Mouse (Mus musculus) thymus, adult 2 months (tissue): ENCODE results near the gene Clcn5. TPM values are rescaled to one million over a fixed set of nuclear protein-coding genes. Genes with fewer than 3 reads are reported as not detected.
A peak's percentile ranks its signal among the peaks of the same experiment; 100 is the strongest.

Experiments
- DNase-seq: peaks from one replicate; pipeline ENCODE4 v3.0.0; 2021
- H3K27ac ChIP-seq: fragments of 200-500 bp; 2 replicates; pipeline ENCODE4 v1.5.1; 2012; ENCODE audit warnings: low read length, control low read depth; ENCODE audit not compliant: control insufficient read depth, insufficient read depth
- H3K27me3 ChIP-seq: fragments of 200-500 bp; 2 replicates; pipeline ENCODE4 v1.6.1; 2012; ENCODE audit warnings: mild to moderate bottlenecking, low read length, moderate library complexity, mixed read lengths; ENCODE audit not compliant: control insufficient read depth, insufficient read depth
- H3K36me3 ChIP-seq: fragments of 200-500 bp; 2 replicates; pipeline ENCODE4 v1.6.1; 2012; ENCODE audit warnings: mild to moderate bottlenecking, low read length, moderate library complexity; ENCODE audit not compliant: control insufficient read depth, insufficient read depth
- H3K4me1 ChIP-seq: fragments of 200-500 bp; replicated peaks from 2 replicates; pipeline ENCODE4 v1.6.1; 2012; ENCODE audit warnings: low read length; ENCODE audit not compliant: control insufficient read depth, insufficient read depth
- H3K4me3 ChIP-seq: fragments of 200-500 bp; 2 replicates; pipeline ENCODE4 v1.5.1; 2012; ENCODE audit warnings: mild to moderate bottlenecking, low read length, control low read depth, moderate library complexity; ENCODE audit not compliant: control insufficient read depth, insufficient read depth
- CTCF ChIP-seq: fragments of 200-500 bp; IDR thresholded peaks from 2 replicates; pipeline ENCODE4 v1.5.1; 2012; ENCODE audit warnings: mild to moderate bottlenecking, control low read depth, low read length, moderate library complexity, borderline replicate concordance; ENCODE audit not compliant: control insufficient read depth, poor library complexity, insufficient read depth; ENCODE audit errors: extremely low read depth
- POLR2A ChIP-seq: fragments of 200-500 bp; IDR thresholded peaks from 2 replicates; pipeline ENCODE4 v1.6.1; 2012; ENCODE audit warnings: mild to moderate bottlenecking, low read length, control low read depth, moderate library complexity; ENCODE audit not compliant: control insufficient read depth, poor library complexity, insufficient read depth; ENCODE audit errors: extremely low read depth
- WGBS: fragments of 180-500 bp; shearing (Covaris S2); methylation state at CpG from one replicate; pipeline ENCODE4 v1.1.7; 2018; 5-methylcytosine and 5-hydroxymethylcytosine counted together
- polyA plus RNA-seq: library from polyadenylated mRNA; depleted of rRNA; stranded (reverse); fragments of >200 nt; gene quantifications from 2 replicates; pipeline ENCODE4 v1.2.3, GENCODE M21; 2012

Clcn5 gene
- polyA plus RNA-seq, 1 experiment = 3.2 TPM

GRCm38 (mm10) chrX:7279722-7280121 lies 39.4 kb downstream of the Clcn5 start:
- 86% methylated on average over 5 of the region's 5 CpGs for WGBS
- peaks cover 4% of the 10 kb centered on the region for H3K4me1 ChIP-seq
- no peak for DNase-seq
- H3K27ac ChIP-seq = no peak overlapping the region
- TF ChIP-seq CTCF (no peak), POLR2A (no peak)
- no peaks in the 10 kb centered on the region for H3K27me3 ChIP-seq
- H3K36me3 ChIP-seq = no peaks in the 10 kb centered on the region
- H3K4me3 ChIP-seq = no peak overlapping the region

- TF ChIP-seq CTCF = no peak
- no peak for TF ChIP-seq POLR2A
- Histone ChIP-seq H3K36me3 (no peaks in the 10 kb centered on the region), H3K4me1 (peaks cover 4% of the 10 kb centered on the region), H3K4me3 (no peak overlapping the region), H3K27ac (no peak overlapping the region), H3K27me3 (no peaks in the 10 kb centered on the region)
- peak; percentile 1 for DNase-seq
- 26% methylated on average over 6 of the region's 6 CpGs for WGBS
Measured at GRCm38 (mm10) chrX:7276564-7276963, 42.6 kb downstream of the Clcn5 start.

DNA sequence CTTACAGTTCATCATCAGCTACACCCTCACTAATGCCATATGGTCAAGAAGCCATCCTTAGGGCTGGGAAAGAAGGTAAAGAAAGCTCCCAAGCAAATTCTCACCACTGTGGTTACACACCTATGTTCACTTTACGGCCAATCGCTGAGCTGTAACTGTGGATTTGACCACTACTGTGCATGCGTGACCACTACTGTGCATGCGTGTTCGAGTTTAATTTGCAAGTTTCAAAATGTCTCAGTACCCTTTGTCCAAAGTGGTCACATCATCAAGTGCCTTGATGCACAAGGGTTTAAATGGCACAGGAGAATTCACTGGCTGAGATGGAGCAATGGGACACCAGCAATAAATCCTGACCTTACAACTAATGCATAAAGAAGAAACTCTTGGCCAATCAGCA lies 58.0 kb downstream of the Clcn5 start:
- WGBS = 87% methylated on average over 5 of the region's 5 CpGs

DNA sequence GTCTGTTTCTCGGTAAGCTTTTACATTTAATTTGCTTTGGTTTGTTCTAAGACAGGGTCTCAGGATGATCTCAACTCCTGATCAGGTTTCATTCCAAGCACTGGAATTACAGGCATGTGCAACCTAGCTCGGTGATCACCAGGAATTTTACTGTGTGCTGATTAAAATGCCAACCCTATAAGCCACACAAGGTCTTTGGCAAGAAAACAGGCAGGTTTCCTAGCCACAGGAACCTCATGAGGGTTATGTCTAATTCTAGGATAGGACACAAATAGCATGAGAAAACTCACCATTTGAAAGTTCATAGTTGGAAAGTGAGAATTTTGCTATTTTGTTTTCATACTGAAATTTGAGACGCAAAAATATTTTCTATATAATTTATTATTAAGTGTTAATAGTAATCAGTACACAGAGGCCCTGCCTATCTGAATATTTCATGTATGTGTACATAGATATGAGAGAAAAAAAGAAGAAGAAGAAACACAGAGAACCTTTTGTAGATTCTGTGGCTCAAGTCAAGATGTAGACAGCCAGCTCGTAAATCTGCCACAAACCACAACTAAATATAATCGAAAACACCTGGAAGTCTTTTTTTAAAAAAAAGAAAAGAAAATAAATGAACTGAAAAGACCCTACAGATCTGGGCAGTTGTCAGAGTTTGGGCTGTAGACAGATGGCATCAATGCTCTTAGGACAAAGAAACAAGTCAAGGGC lies 58.6 kb downstream of the Clcn5 start:
- no peak for DNase-seq
- WGBS = 32% methylated on average over 5 of the region's 5 CpGs
- H3K36me3 ChIP-seq = no peaks in the 10 kb centered on the region
- no peak for TF ChIP-seq POLR2A
- TF ChIP-seq CTCF = no peak
- H3K4me3 ChIP-seq = no peak overlapping the region
- no peaks in the 10 kb centered on the region for H3K27me3 ChIP-seq
- no peak overlapping the region for H3K27ac ChIP-seq
- no peaks in the 10 kb centered on the region for H3K4me1 ChIP-seq

More for the DNA sequence above, 58.0 kb downstream of the Clcn5 start:
- H3K27ac ChIP-seq = no peak overlapping the region
- TF ChIP-seq CTCF (no peak), POLR2A (no peak)
- no peaks in the 10 kb centered on the region for H3K27me3 ChIP-seq
- H3K4me1 ChIP-seq = no peaks in the 10 kb centered on the region
- H3K4me3 ChIP-seq = no peak overlapping the region
- no peaks in the 10 kb centered on the region for H3K36me3 ChIP-seq
- DNase-seq = no peak

DNA sequence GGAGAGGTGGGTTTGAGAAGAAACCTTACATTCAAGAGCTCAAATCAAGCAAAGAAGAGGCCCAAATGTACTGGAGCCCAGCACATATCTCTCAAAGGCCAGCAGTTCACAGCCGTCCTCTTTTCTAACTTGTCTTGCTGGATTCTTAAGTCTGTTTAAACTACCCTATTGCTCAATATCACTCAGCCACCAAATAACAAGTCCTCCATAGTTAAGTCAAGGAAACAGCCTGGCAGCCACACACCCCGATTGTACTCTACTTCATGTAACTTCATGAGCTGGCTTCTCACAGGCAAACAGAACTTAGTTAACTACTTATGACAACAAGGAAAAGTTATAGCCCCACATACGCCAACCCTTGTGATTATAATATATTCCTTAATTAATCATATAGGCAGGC lies 59.4 kb downstream of the Clcn5 start:
- Histone ChIP-seq H3K4me1 (no peaks in the 10 kb centered on the region), H3K4me3 (no peak overlapping the region), H3K36me3 (no peaks in the 10 kb centered on the region), H3K27ac (no peak overlapping the region), H3K27me3 (no peaks in the 10 kb centered on the region)
- 93% methylated on average over 3 of the region's 3 CpGs for whole genome bisulfite sequencing
- no peak for DNase-seq
- TF ChIP-seq POLR2A = no peak
- TF ChIP-seq CTCF = no peak

DNA sequence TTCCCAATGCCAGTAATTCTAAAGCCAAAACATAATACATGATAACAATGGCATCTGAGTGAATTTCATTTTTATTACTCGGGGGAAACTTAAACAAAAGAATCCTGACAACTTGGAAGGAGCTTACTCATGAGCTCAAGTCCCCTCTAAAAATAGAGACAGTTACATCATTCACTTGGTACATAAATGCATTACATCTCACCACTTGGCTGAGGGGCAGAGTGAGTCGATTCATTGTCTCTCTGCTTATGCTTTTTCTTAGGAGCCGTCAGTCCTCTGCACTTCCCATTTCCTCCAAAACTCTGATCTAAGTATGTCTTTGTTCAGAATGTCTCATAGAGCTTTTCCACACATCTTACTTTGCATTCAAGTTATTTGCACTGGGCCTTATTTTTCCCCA lies 63.1 kb downstream of the Clcn5 start:
- TF ChIP-seq POLR2A (no peak), CTCF (no peak)
- no peak for DNase-seq
- WGBS = 78% methylated on average over 3 of the region's 3 CpGs
- no peak overlapping the region for H3K4me3 ChIP-seq
- H3K4me1 ChIP-seq = no peaks in the 10 kb centered on the region
- H3K36me3 ChIP-seq = no peaks in the 10 kb centered on the region
- no peak overlapping the region for H3K27ac ChIP-seq
- no peaks in the 10 kb centered on the region for H3K27me3 ChIP-seq
